Mouse (Mus musculus) myocyte (in vitro differentiated cells): ENCODE measurements around the gene Hoga1. TPM values are rescaled to one million over a fixed set of nuclear protein-coding genes. Genes with fewer than 3 reads are reported as not detected.

ENCODE experiments used
- H3K27me3 ChIP-seq: one replicate; pipeline ENCODE4 v1.6.1; 2011; ENCODE audit not compliant: control insufficient read depth, insufficient read depth, insufficient read length
- H3K36me3 ChIP-seq: one replicate; pipeline ENCODE4 v1.6.1; 2011; ENCODE audit not compliant: control insufficient read depth, insufficient read depth
- H3K4me2 ChIP-seq: one replicate; pipeline ENCODE4 v1.6.1; 2011; ENCODE audit warnings: low read depth, control low read depth
- H3K4me3 ChIP-seq: one replicate; pipeline ENCODE4 v1.5.1; 2011; ENCODE audit warnings: mild to moderate bottlenecking, control low read depth, moderate library complexity
- H3K79me2 ChIP-seq: one replicate; pipeline ENCODE4 v1.6.1; 2011; ENCODE audit not compliant: control insufficient read depth, insufficient read depth
- H3ac ChIP-seq: one replicate; pipeline ENCODE4 v1.6.1; 2011; ENCODE audit not compliant: control insufficient read depth, insufficient read length
- CEBPB ChIP-seq: IDR thresholded peaks from 2 replicates; pipeline ENCODE4 v1.6.1; 2011; ENCODE audit warnings: mild to moderate bottlenecking, moderate library complexity; ENCODE audit not compliant: poor library complexity, insufficient read depth, severe bottlenecking
- E2F4 ChIP-seq: IDR thresholded peaks from one replicate; pipeline ENCODE4 v1.6.1; 2011; ENCODE audit warnings: mild to moderate bottlenecking, control low read depth, moderate library complexity; ENCODE audit not compliant: insufficient read depth
- MAX ChIP-seq: IDR thresholded peaks from one replicate; pipeline ENCODE4 v1.6.1; 2011; ENCODE audit warnings: low read depth, mild to moderate bottlenecking, control low read depth
- MYOD1 ChIP-seq, 3 experiments: IDR thresholded peaks; one replicate each; pipeline ENCODE4 v1.6.1; 2011; ENCODE audit warnings: control low read depth in 2 of 3, low read depth in 2 of 3, mild to moderate bottlenecking in 2 of 3, moderate library complexity in 1 of 3; ENCODE audit not compliant: insufficient read length in 2 of 3, control insufficient read depth in 1 of 3
- MYOG ChIP-seq, 3 experiments: IDR thresholded peaks; one replicate each; pipeline ENCODE4 v1.6.1; 2011; ENCODE audit warnings: control low read depth in 2 of 3, low read depth in 2 of 3, mild to moderate bottlenecking in 2 of 3; ENCODE audit not compliant: insufficient read length in 2 of 3, control insufficient read depth in 1 of 3, insufficient read depth in 1 of 3
- POLR2A ChIP-seq: IDR thresholded peaks from one replicate; pipeline ENCODE4 v1.6.1; 2011; ENCODE audit warnings: low read depth, mild to moderate bottlenecking, control low read depth, moderate library complexity; ENCODE audit not compliant: insufficient read length
- POLR2AphosphoS2 ChIP-seq: IDR thresholded peaks from one replicate; pipeline ENCODE4 v1.6.1; 2011; ENCODE audit warnings: low read depth, control low read depth; ENCODE audit not compliant: insufficient read length
- REST ChIP-seq: IDR thresholded peaks from one replicate; pipeline ENCODE4 v1.6.1; 2011; ENCODE audit warnings: mild to moderate bottlenecking, control low read depth, moderate library complexity; ENCODE audit not compliant: insufficient read depth, insufficient read length
- SRF ChIP-seq: IDR thresholded peaks from one replicate; pipeline ENCODE4 v1.6.1; 2011; ENCODE audit warnings: low read depth; ENCODE audit not compliant: control insufficient read depth, insufficient read length
- TCF12 ChIP-seq: IDR thresholded peaks from one replicate; pipeline ENCODE4 v1.6.1; 2011; ENCODE audit warnings: mild to moderate bottlenecking, control low read depth; ENCODE audit not compliant: poor library complexity, insufficient read depth, severe bottlenecking
- TCF3 ChIP-seq: IDR thresholded peaks from one replicate; pipeline ENCODE4 v1.6.1; 2011; ENCODE audit warnings: low read depth, control low read depth; ENCODE audit not compliant: insufficient read length
- USF1 ChIP-seq: IDR thresholded peaks from one replicate; pipeline ENCODE4 v1.6.1; 2011; ENCODE audit warnings: low read depth, mild to moderate bottlenecking, control low read depth, moderate library complexity
- polyA plus RNA-seq: library from polyadenylated mRNA; unstranded; fragments of >200 nt; fragmentation: generic; extraction: Trizol; gene quantifications from one replicate; pipeline ENCODE4 v1.2.1, GENCODE M21; 2012; ENCODE audit warnings: missing spikeins

Gene Hoga1
- polyA plus RNA-seq, 1 experiment, result 2.4 TPM

DNA sequence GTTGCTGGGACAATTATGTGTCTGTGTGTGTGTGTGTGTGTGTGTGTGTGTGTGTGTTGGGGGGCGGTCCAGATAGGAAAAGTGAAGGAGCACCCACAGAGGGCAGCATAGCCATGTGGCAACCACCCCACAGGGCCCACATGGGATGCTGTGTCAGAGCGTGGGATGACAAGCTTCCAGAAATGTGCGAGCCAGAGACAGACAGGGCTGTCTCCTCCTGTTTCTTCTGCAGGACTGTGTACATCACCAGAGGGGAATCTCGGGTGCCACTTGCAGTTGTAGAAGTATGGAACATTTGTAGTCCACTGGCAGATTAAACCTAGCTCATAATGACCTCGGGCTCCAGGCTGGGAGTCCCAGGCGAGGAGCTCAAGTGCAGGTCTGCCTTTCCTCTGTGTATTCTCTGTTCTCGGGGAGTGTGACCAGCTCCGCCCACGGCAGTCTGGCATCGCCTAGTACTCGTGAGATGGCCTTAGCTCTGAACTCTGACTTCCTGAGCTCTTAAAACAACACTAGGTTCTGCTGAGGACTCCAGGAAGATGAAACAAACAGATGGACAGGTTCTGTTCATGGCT, 10.4 kb upstream of the Hoga1 start:
- Histone ChIP-seq H3K36me3 (peaks cover 15% of the 10 kb centered on the region), H3K4me2 (no peak overlapping the region), H3K27me3 (no peaks in the 10 kb centered on the region), H3K4me3 (no peak overlapping the region), H3K79me2 (peaks cover 12% of the 10 kb centered on the region), H3ac (no peak overlapping the region)
- TF ChIP-seq POLR2AphosphoS2 (no peak), E2F4 (no peak), MYOD1 (IDR thresholded peaks at IDR 0.05; ENCODE audit: control insufficient read depth in 1 of 3, insufficient read length in 2 of 3, low read depth in 2 of 3) (no peak), SRF (no peak), REST (no peak), MYOG (IDR thresholded peaks at IDR 0.05; ENCODE audit: control insufficient read depth in 1 of 3, insufficient read depth in 1 of 3, insufficient read length in 2 of 3, low read depth in 2 of 3) (no peak), TCF12 (no peak), TCF3 (no peak), USF1 (no peak), MAX (no peak), POLR2A (no peak), CEBPB (no peak)

DNA sequence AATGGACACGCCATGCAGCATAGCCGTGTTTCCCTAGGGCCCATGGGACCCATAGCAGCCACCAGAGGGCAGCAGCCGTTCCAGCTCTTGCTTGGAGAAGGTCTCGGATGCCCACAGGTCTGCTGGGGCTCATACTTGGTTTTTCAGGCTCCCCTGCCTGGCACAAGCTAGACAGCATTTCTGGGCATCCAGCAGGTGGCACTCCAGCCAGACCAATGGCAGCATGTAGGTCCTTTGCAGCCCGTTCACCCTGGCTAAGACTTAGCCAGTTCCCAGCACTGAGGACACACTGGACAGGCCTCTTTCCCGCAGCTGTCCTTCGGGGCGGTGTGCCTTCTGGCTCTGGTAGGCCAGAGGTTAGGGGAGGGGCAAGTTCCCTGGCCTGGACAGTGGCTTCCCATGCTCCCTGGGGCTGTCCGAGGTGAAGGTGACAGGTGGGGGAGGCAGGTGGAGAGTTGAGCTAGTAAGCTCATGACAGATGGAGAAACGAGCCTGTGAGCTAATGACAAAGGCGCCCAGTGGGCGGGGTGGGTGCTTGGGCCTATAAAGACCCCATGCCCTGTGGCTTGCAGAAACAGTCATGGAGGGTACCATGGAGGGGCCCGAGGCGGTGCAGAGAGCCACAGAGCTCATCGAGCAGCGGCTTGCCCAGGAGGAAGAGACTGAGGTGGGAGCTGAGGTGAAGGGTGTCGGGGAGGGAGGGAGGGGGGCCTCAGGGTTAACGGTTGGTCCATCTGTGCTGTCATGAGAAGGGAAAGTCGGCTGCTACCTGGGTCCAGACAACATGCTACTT, 9.8 kb upstream of the Hoga1 start, which contains the start of gene Ankrd2:
Gene Ankrd2, plus strand, starts transcription at position 545 of the 793 bp plus-strand sequence.
- peaks cover 15% of the 10 kb centered on the region for H3K36me3 ChIP-seq
- no peak for TF ChIP-seq REST
- peak in 2 of 3 experiments; percentile 70 to 82 for TF ChIP-seq MYOD1 (IDR thresholded peaks at IDR 0.05; ENCODE audit: control insufficient read depth in 1 of 3, insufficient read length in 2 of 3, low read depth in 2 of 3)
- TF ChIP-seq TCF3, result peak; percentile 52
- peak; percentile 1 for TF ChIP-seq TCF12
- peak; percentile 63 to 97 (median 74) for TF ChIP-seq MYOG (IDR thresholded peaks at IDR 0.05; ENCODE audit: control insufficient read depth in 1 of 3, insufficient read depth in 1 of 3, insufficient read length in 2 of 3, low read depth in 2 of 3)

DNA sequence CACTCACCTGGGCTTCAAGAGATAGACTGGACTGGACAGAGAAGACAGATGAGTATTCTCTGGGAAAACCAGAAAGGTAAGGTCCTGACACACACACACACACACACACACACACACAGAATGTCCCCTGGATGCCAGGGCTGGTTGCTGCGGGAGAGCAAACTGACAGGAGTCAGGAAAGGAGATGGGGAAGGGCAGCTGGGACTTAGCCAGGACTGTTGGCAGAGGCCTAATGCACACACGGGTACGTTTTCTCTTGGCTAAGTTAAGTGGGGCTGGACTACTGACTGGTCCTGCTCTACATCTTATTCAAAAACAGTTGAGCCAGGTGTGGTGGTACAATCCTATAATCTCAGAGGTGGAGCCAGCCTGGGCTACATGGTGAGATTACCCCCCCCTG, 9.1 kb upstream of the Hoga1 start:
- Histone ChIP-seq H3ac (no peak overlapping the region), H3K27me3 (no peaks in the 10 kb centered on the region), H3K4me2 (no peak overlapping the region), H3K79me2 (peaks cover 5% of the 10 kb centered on the region), H3K36me3 (peaks cover 15% of the 10 kb centered on the region), H3K4me3 (no peak overlapping the region)
- TF ChIP-seq MYOG (IDR thresholded peaks at IDR 0.05; ENCODE audit: control insufficient read depth in 1 of 3, insufficient read depth in 1 of 3, insufficient read length in 2 of 3, low read depth in 2 of 3) (peak in 1 of 3 experiments; percentile 39), SRF (no peak), MYOD1 (IDR thresholded peaks at IDR 0.05; ENCODE audit: control insufficient read depth in 1 of 3, insufficient read length in 2 of 3, low read depth in 2 of 3) (peak in 2 of 3 experiments; percentile 34 to 67), MAX (no peak)

More for the DNA sequence above, 9.8 kb upstream of the Hoga1 start, which contains the start of gene Ankrd2:
- Histone ChIP-seq H3K4me2 (no peak within 1 kb of the TSS), H3ac (no peak within 1 kb of the TSS), H3K79me2 (peaks cover 7% of the 10 kb centered on the region), H3K4me3 (no peak within 1 kb of the TSS), H3K27me3 (no peaks in the 10 kb centered on the region)

DNA sequence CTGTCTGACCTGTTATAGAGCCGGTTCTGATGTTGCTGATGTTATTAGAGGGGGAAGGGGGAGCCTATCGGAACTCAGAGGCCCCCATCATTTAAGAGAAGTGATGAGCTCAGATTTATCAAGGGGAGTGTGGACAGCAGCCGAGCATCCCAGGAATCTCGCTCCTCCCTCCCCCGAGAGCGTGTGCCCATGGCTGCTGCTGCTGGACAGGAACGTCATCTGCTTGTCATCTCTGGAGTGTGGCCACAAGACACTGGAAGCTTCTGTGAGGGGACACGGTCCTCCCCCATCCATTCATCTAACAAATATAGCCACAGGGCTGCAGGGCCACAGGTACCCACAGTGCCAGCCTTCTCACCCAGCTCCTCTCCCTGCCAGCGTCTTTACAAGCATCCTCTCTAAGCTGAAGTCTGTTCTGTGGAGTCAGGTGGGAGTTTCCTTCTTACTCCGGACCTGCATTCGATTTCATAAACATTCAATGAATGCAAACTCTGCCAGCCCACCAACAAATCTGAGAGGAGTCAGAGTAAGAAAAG, 8.2 kb upstream of the Hoga1 start:
- Histone ChIP-seq H3K36me3 (peaks cover 11% of the 10 kb centered on the region), H3K4me2 (no peak overlapping the region), H3K27me3 (no peaks in the 10 kb centered on the region), H3ac (no peak overlapping the region), H3K4me3 (no peak overlapping the region), H3K79me2 (peaks cover 1% of the 10 kb centered on the region)
- TF ChIP-seq MAX (no peak), E2F4 (no peak), CEBPB (no peak), MYOD1 (IDR thresholded peaks at IDR 0.05; ENCODE audit: control insufficient read depth in 1 of 3, insufficient read length in 2 of 3, low read depth in 2 of 3) (peak in 1 of 3 experiments; percentile 76), SRF (no peak), REST (no peak), TCF12 (no peak), USF1 (no peak), POLR2AphosphoS2 (peak; percentile 55), TCF3 (no peak), POLR2A (peak; percentile 16), MYOG (IDR thresholded peaks at IDR 0.05; ENCODE audit: control insufficient read depth in 1 of 3, insufficient read depth in 1 of 3, insufficient read length in 2 of 3, low read depth in 2 of 3) (peak in 1 of 3 experiments; percentile 83)
